Mouse (Mus musculus): ENCODE measurements around the gene Scpep1. TPM values are rescaled to one million over a fixed set of nuclear protein-coding genes. Genes with fewer than 3 reads are reported as not detected.
"Not testable (repeated sequence)": the region's sequence is repeated elsewhere in the genome, so short reads cannot be mapped to it uniquely, and the experiment has no call there.

Scpep1 gene
- polyA plus RNA-seq, 1 experiment from 2014 or later, result 57.7 TPM

- Histone ChIP-seq H3K9me3 (ENCODE audit: control insufficient read depth, low read length) (no peaks in the 10 kb centered on the region), H3K36me3 (ENCODE audit: control insufficient read depth, insufficient read depth, low read length) (no peaks in the 10 kb centered on the region), H3K4me3 (ENCODE audit: low read depth, low read length) (no peak overlapping the region), H3K4me2 (ENCODE audit: low read depth) (no peak overlapping the region), H3K4me1 (ENCODE audit: control insufficient read depth, insufficient read depth, low read length) (no peaks in the 10 kb centered on the region), H3K27me3 (ENCODE audit: control insufficient read depth, insufficient read depth, low read length) (0 out of 2 replicates have a peak, but pooled peaks cover 3% of the 10 kb centered on the region), H3K27ac (ENCODE audit: low read depth, low read length) (no peak overlapping the region), H3K9ac (ENCODE audit: low read length) (no peak overlapping the region)
- no peak for DNase-seq (ENCODE audit: low spot score)
- ATAC-seq (ENCODE audit: insufficient read depth, low FRiP score, low TSS enrichment), result no peak
- WGBS, result 81% methylated on average over 4 of the region's 4 CpGs
Measured at GRCm38 (mm10) chr11:88898380-88898763, 56.9 kb downstream of the Scpep1 start.

GRCm38 (mm10) chr11:88897624-88898379 is 57.5 kb downstream of the Scpep1 start:
- 49% methylated on average over 15 of the region's 15 CpGs for WGBS
- DNase-seq (ENCODE audit: low spot score) (no peak), ATAC-seq (ENCODE audit: insufficient read depth, low FRiP score, low TSS enrichment) (no peak)
- Histone ChIP-seq H3K4me1 (ENCODE audit: control insufficient read depth, insufficient read depth, low read length) (no peaks in the 10 kb centered on the region), H3K9ac (ENCODE audit: low read length) (no peak overlapping the region), H3K4me3 (ENCODE audit: low read depth, low read length) (no peak overlapping the region), H3K9me3 (ENCODE audit: control insufficient read depth, low read length) (no peaks in the 10 kb centered on the region), H3K36me3 (ENCODE audit: control insufficient read depth, insufficient read depth, low read length) (no peaks in the 10 kb centered on the region), H3K27ac (ENCODE audit: low read depth, low read length) (no peak overlapping the region), H3K27me3 (ENCODE audit: control insufficient read depth, insufficient read depth, low read length) (0 out of 2 replicates have a peak, but pooled peaks cover 3% of the 10 kb centered on the region), H3K4me2 (ENCODE audit: low read depth) (no peak overlapping the region)

GRCm38 (mm10) chr11:88895800-88896232 is 59.4 kb downstream of the Scpep1 start:
- H3K27ac ChIP-seq (ENCODE audit: low read depth, low read length); H3K27me3 ChIP-seq (ENCODE audit: control insufficient read depth, insufficient read depth, low read length); H3K9ac ChIP-seq (ENCODE audit: low read length); DNase-seq (ENCODE audit: low spot score); H3K36me3 ChIP-seq (ENCODE audit: control insufficient read depth, insufficient read depth, low read length); H3K4me2 ChIP-seq (ENCODE audit: low read depth); H3K9me3 ChIP-seq (ENCODE audit: control insufficient read depth, low read length); ATAC-seq (ENCODE audit: insufficient read depth, low FRiP score, low TSS enrichment); H3K4me1 ChIP-seq (ENCODE audit: control insufficient read depth, insufficient read depth, low read length): not testable (repeated sequence)
- WGBS, result 24% methylated on average over 21 of the region's 39 CpGs
- 0 out of 2 replicates have a peak overlapping the region, but pooled peaks have one; percentile 15 for H3K4me3 ChIP-seq (ENCODE audit: low read depth, low read length)

- ATAC-seq (ENCODE audit: insufficient read depth, low FRiP score, low TSS enrichment); H3K4me2 ChIP-seq (ENCODE audit: low read depth): not testable (repeated sequence)
Measured at GRCm38 (mm10) chr11:88895235-88895634, 60.0 kb downstream of the Scpep1 start.

DNA sequence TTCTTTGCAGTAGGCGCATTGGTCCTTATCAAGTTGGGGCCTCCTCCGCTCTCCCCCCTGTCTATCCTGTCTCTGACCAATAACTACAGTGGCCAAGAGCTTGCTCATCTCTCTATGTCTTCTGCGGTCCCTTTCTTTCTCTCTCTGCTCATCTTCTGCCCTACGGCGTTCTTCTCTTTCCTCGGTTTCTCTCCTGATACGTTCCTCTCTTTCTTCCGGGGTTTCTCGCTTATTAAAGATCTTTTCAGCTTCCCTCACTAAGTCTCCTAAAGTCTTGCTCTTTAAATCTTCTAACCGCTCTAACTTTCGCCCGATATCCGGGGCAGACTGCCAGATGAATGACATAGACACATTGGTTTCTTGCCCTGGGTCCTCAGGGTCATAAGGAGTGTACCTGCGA is 61.0 kb downstream of the Scpep1 start:
- H3K27me3 ChIP-seq (ENCODE audit: control insufficient read depth, insufficient read depth, low read length); H3K4me2 ChIP-seq (ENCODE audit: low read depth); H3K27ac ChIP-seq (ENCODE audit: low read depth, low read length); H3K4me1 ChIP-seq (ENCODE audit: control insufficient read depth, insufficient read depth, low read length); H3K9me3 ChIP-seq (ENCODE audit: control insufficient read depth, low read length); H3K9ac ChIP-seq (ENCODE audit: low read length); DNase-seq (ENCODE audit: low spot score); H3K36me3 ChIP-seq (ENCODE audit: control insufficient read depth, insufficient read depth, low read length); H3K4me3 ChIP-seq (ENCODE audit: low read depth, low read length); ATAC-seq (ENCODE audit: insufficient read depth, low FRiP score, low TSS enrichment): not testable (repeated sequence)
- 93% methylated on average over 11 of the region's 14 CpGs for WGBS

More at GRCm38 (mm10) chr11:88895235-88895634, 60.0 kb downstream of the Scpep1 start:
- not testable (repeated sequence) for H3K27me3 ChIP-seq (ENCODE audit: control insufficient read depth, insufficient read depth, low read length); H3K4me3 ChIP-seq (ENCODE audit: low read depth, low read length); H3K9me3 ChIP-seq (ENCODE audit: control insufficient read depth, low read length); H3K4me1 ChIP-seq (ENCODE audit: control insufficient read depth, insufficient read depth, low read length); H3K36me3 ChIP-seq (ENCODE audit: control insufficient read depth, insufficient read depth, low read length); H3K27ac ChIP-seq (ENCODE audit: low read depth, low read length); DNase-seq (ENCODE audit: low spot score); H3K9ac ChIP-seq (ENCODE audit: low read length)
- WGBS, result 39% methylated on average over 15 of the region's 20 CpGs

DNA sequence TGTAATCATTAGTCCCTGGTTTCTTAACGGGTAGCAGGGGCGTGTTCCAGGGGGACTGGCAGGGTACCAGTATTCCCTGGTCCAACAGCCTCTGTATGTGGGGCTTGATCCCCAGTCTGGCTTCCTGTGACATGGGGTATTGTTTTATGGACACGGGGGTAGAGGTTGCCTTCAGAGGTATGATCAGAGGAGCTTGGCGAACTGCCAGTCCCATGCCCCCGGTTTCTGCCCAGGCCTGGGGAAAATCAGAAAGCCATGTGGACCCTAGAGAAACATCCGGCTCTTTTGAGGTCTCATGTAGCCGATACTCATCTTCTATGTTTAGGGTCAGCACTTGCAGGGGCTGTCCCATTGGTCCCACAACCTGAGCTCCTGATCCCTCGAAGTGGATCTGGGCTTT is 61.8 kb downstream of the Scpep1 start:
- H3K4me1 ChIP-seq (ENCODE audit: control insufficient read depth, insufficient read depth, low read length); DNase-seq (ENCODE audit: low spot score); H3K4me2 ChIP-seq (ENCODE audit: low read depth); H3K27me3 ChIP-seq (ENCODE audit: control insufficient read depth, insufficient read depth, low read length); H3K4me3 ChIP-seq (ENCODE audit: low read depth, low read length); H3K27ac ChIP-seq (ENCODE audit: low read depth, low read length); H3K9ac ChIP-seq (ENCODE audit: low read length); ATAC-seq (ENCODE audit: insufficient read depth, low FRiP score, low TSS enrichment); H3K36me3 ChIP-seq (ENCODE audit: control insufficient read depth, insufficient read depth, low read length); H3K9me3 ChIP-seq (ENCODE audit: control insufficient read depth, low read length): not testable (repeated sequence)
- WGBS, result no CpG with 5 or more reads among the region's 8 CpGs

- H3K27ac ChIP-seq (ENCODE audit: low read depth, low read length); H3K4me2 ChIP-seq (ENCODE audit: low read depth); ATAC-seq (ENCODE audit: insufficient read depth, low FRiP score, low TSS enrichment); DNase-seq (ENCODE audit: low spot score); H3K9ac ChIP-seq (ENCODE audit: low read length); H3K27me3 ChIP-seq (ENCODE audit: control insufficient read depth, insufficient read depth, low read length); H3K4me3 ChIP-seq (ENCODE audit: low read depth, low read length); H3K9me3 ChIP-seq (ENCODE audit: control insufficient read depth, low read length); H3K36me3 ChIP-seq (ENCODE audit: control insufficient read depth, insufficient read depth, low read length); H3K4me1 ChIP-seq (ENCODE audit: control insufficient read depth, insufficient read depth, low read length): not testable (repeated sequence)
- 94% methylated on average over 19 of the region's 24 CpGs for WGBS
Measured at GRCm38 (mm10) chr11:88892789-88893188, 62.5 kb downstream of the Scpep1 start.

DNA sequence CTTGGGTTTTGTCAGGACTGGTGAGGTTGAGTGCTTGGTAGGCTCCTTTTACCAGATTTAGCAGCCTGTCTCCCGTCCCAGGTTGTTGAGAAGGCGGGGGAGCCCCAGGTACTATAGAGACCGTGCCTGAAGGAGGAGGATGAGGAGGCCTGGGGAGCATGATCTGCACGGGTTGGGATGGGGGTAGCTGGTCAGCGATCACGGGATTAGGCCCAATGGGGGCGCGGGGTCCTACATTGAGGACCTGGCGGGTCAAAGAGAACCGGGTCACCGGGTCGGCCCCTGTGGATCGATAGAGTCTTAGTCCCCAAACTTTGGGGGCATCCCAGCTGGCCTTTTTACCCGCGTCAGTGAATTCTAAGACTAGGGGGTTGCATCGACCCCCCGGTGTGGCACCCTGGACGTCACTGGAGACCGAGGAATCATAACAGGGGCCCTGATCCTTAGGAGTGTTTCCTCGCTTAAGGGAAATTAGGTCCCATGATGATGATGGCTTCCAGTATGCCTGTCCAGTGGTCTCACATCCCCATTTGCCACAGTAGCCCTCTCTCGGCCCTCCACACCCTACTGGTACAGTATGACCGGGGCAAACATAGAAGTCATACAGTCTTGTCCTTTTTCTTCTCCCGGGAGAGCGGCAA is 63.2 kb downstream of the Scpep1 start:
- DNase-seq (ENCODE audit: low spot score); H3K4me3 ChIP-seq (ENCODE audit: low read depth, low read length); H3K27ac ChIP-seq (ENCODE audit: low read depth, low read length); H3K4me1 ChIP-seq (ENCODE audit: control insufficient read depth, insufficient read depth, low read length); H3K4me2 ChIP-seq (ENCODE audit: low read depth); H3K36me3 ChIP-seq (ENCODE audit: control insufficient read depth, insufficient read depth, low read length); H3K9ac ChIP-seq (ENCODE audit: low read length); H3K9me3 ChIP-seq (ENCODE audit: control insufficient read depth, low read length); ATAC-seq (ENCODE audit: insufficient read depth, low FRiP score, low TSS enrichment); H3K27me3 ChIP-seq (ENCODE audit: control insufficient read depth, insufficient read depth, low read length): not testable (repeated sequence)
- WGBS, result 96% methylated on average over 17 of the region's 24 CpGs

- not testable (repeated sequence) for H3K27ac ChIP-seq (ENCODE audit: low read depth, low read length); H3K9me3 ChIP-seq (ENCODE audit: control insufficient read depth, low read length); H3K4me3 ChIP-seq (ENCODE audit: low read depth, low read length); ATAC-seq (ENCODE audit: insufficient read depth, low FRiP score, low TSS enrichment); H3K4me2 ChIP-seq (ENCODE audit: low read depth); H3K36me3 ChIP-seq (ENCODE audit: control insufficient read depth, insufficient read depth, low read length); DNase-seq (ENCODE audit: low spot score); H3K4me1 ChIP-seq (ENCODE audit: control insufficient read depth, insufficient read depth, low read length); H3K27me3 ChIP-seq (ENCODE audit: control insufficient read depth, insufficient read depth, low read length); H3K9ac ChIP-seq (ENCODE audit: low read length)
- 91% methylated on average over 8 of the region's 12 CpGs for WGBS
Measured at GRCm38 (mm10) chr11:88891446-88891845, 63.8 kb downstream of the Scpep1 start.
